Mouse (Mus musculus): Measurements from ENCODE around the gene Olfr732. TPM values are rescaled to one million over a fixed set of nuclear protein-coding genes. Genes with fewer than 3 reads are reported as not detected.

The Olfr732 gene
- polyA plus RNA-seq (2012; rRNA removed) = not detected in 2 replicates

- H3K27me3 ChIP-seq (ENCODE audit: control insufficient read depth, insufficient read depth, low read length) = no peaks in the 10 kb centered on the region
- no peaks in the 10 kb centered on the region for H3K4me1 ChIP-seq (ENCODE audit: control insufficient read depth, insufficient read depth, low read length)
- H3K27ac ChIP-seq (ENCODE audit: insufficient read depth, low read length) = no peak within 1 kb of the TSS
- no peak within 1 kb of the TSS for H3K4me3 ChIP-seq (replicated peaks; ENCODE audit: insufficient read depth, low read depth, low read length)
- DNase-seq = no peak
- 94% methylated on average over 1 of the region's 1 CpGs for WGBS
- no peak for TF ChIP-seq POLR2A (IDR thresholded peaks at IDR 0.05; ENCODE audit: borderline replicate concordance, insufficient read depth, low read length)
- TF ChIP-seq CTCF (IDR thresholded peaks at IDR 0.05; ENCODE audit: borderline replicate concordance, insufficient read depth, low read depth, low read length) = no peak
Measured at GRCm38 (mm10) chr14:50284106-50284505, at the start of gene Olfr732. Olfr732 (minus strand) TSS chr14:50284206.

DNA sequence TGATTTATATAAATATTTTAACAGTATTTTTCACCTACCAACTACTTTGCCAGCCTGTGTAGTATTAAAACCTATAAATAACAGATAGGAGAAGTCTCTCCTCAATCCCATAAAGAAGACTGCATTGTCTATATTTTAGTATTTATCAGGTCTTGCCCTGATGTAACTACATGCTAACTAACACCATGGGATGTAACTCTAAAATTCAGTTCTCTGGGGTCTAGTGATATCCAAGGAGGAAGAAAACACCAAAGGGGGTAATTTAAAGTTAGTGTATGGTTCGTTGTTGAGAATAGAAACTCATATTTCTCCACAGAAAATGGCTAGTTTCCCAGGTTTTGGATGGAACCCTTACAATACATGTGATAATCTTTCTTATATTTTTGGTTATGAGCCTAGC is 42.7 kb upstream of the Olfr732 start, which contains the start of gene Olfr734:
Gene Olfr734 (minus strand): TSS at position 101 of the 400 bp plus-strand sequence.
- no peaks in the 10 kb centered on the region for H3K4me1 ChIP-seq (ENCODE audit: control insufficient read depth, insufficient read depth, low read length)
- H3K27ac ChIP-seq (ENCODE audit: insufficient read depth, low read length) = no peak within 1 kb of the TSS
- no peak for DNase-seq
- H3K27me3 ChIP-seq (ENCODE audit: control insufficient read depth, insufficient read depth, low read length) = no peaks in the 10 kb centered on the region
- no peak for TF ChIP-seq POLR2A (IDR thresholded peaks at IDR 0.05; ENCODE audit: borderline replicate concordance, insufficient read depth, low read length)
- no peak for TF ChIP-seq CTCF (IDR thresholded peaks at IDR 0.05; ENCODE audit: borderline replicate concordance, insufficient read depth, low read depth, low read length)
- H3K4me3 ChIP-seq (replicated peaks; ENCODE audit: insufficient read depth, low read depth, low read length) = no peak within 1 kb of the TSS
- 55% methylated on average over 1 of the region's 1 CpGs for whole genome bisulfite sequencing

DNA sequence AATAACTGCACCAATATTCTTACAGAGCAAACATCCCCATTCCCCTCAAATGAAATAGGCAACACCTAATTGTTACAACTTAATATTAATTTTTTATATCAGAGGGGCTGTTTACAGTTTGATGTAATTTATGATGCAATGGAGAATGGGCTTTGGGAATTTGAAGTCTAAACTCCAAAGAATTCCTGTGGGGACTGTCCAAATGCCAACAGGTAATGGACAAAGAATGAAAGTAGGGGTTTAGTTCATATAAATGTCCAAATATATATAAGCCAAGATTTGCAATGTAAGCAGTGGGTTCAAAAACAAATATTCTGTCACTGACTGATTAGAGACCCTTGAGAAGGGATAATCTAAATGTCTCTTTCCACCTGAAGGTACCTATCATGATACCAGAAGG is 17.4 kb upstream of the Olfr732 start, which contains the start of gene Olfr733:
Gene Olfr733 (minus strand): TSS at position 101 of the 400 bp plus-strand sequence.
- no peak for TF ChIP-seq CTCF (IDR thresholded peaks at IDR 0.05; ENCODE audit: borderline replicate concordance, insufficient read depth, low read depth, low read length)
- no peak for TF ChIP-seq POLR2A (IDR thresholded peaks at IDR 0.05; ENCODE audit: borderline replicate concordance, insufficient read depth, low read length)
- no peaks in the 10 kb centered on the region for H3K4me1 ChIP-seq (ENCODE audit: control insufficient read depth, insufficient read depth, low read length)
- no peaks in the 10 kb centered on the region for H3K27me3 ChIP-seq (ENCODE audit: control insufficient read depth, insufficient read depth, low read length)
- no peak for DNase-seq
- no peak within 1 kb of the TSS for H3K4me3 ChIP-seq (replicated peaks; ENCODE audit: insufficient read depth, low read depth, low read length)
- H3K27ac ChIP-seq (ENCODE audit: insufficient read depth, low read length) = no peak within 1 kb of the TSS

DNA sequence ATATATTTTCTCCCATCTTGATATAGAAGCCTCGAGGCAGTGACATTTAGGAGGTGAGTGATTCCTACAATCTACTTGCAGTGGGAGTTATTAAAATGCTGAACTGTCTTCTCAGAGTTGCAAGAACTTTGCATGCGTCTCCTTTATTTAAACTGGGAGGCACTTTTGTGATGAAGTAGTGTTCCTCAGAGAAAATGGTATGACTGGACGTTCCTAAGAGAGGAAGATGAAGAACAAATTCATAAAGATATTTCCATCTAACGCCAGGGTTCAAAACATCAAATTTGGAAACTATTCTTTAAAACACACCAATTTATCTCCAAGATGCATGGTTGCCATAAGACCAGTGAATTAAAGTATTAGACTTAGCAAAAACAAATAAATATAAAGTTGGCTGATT is 42.2 kb downstream of the Olfr732 start, which contains the start of gene Olfr731:
Gene Olfr731 (minus strand): TSS at position 101 of the 400 bp plus-strand sequence.
- Histone ChIP-seq H3K27me3 (ENCODE audit: control insufficient read depth, insufficient read depth, low read length) (no peaks in the 10 kb centered on the region), H3K27ac (ENCODE audit: insufficient read depth, low read length) (no peak within 1 kb of the TSS), H3K4me3 (replicated peaks; ENCODE audit: insufficient read depth, low read depth, low read length) (no peak within 1 kb of the TSS), H3K4me1 (ENCODE audit: control insufficient read depth, insufficient read depth, low read length) (no peaks in the 10 kb centered on the region)
- no peak for TF ChIP-seq POLR2A (IDR thresholded peaks at IDR 0.05; ENCODE audit: borderline replicate concordance, insufficient read depth, low read length)
- no peak for TF ChIP-seq CTCF (IDR thresholded peaks at IDR 0.05; ENCODE audit: borderline replicate concordance, insufficient read depth, low read depth, low read length)
- no peak for DNase-seq
- 80% methylated on average over 4 of the region's 4 CpGs for WGBS

Other genes starting within 250 kb of the Olfr732 start
- not detected in 2 replicates for gene Olfr725, start 243.8 kb downstream of the Olfr732 start, polyA plus RNA-seq (2012; rRNA removed)
- not detected in 2 replicates for gene Olfr726, start 193.3 kb downstream of the Olfr732 start, polyA plus RNA-seq (2012; rRNA removed)
- gene Olfr727, start 161.0 kb downstream of the Olfr732 start, polyA plus RNA-seq (2012; rRNA removed) = not detected in 2 replicates
- gene Olfr728, start 141.5 kb downstream of the Olfr732 start, polyA plus RNA-seq (2012; rRNA removed) = not detected in 2 replicates
- not detected in 2 replicates for gene Olfr729, start 131.3 kb downstream of the Olfr732 start, polyA plus RNA-seq (2012; rRNA removed)
- not detected in 2 replicates for gene Olfr730, start 96.0 kb downstream of the Olfr732 start, polyA plus RNA-seq (2012; rRNA removed)
- not detected in 2 replicates for gene Olfr731, start 42.3 kb downstream of the Olfr732 start, polyA plus RNA-seq (2012; rRNA removed)
- gene Olfr733, start 17.3 kb upstream of the Olfr732 start, polyA plus RNA-seq (2012; rRNA removed) = not detected in 2 replicates
- gene Olfr734, start 42.6 kb upstream of the Olfr732 start, polyA plus RNA-seq (2012; rRNA removed) = not detected in 2 replicates
- gene Olfr735, start 64.7 kb upstream of the Olfr732 start, polyA plus RNA-seq (2012; rRNA removed) = not detected in 2 replicates
- not detected in 2 replicates for gene Tlr11, start 73.7 kb upstream of the Olfr732 start, polyA plus RNA-seq (2012; rRNA removed)
- not detected in 2 replicates for gene Olfr736, start 97.0 kb upstream of the Olfr732 start, polyA plus RNA-seq (2012; rRNA removed)
- not detected in 2 replicates for gene Olfr738, start 123.4 kb upstream of the Olfr732 start, polyA plus RNA-seq (2012; rRNA removed)
- gene Olfr739, start 134.4 kb upstream of the Olfr732 start, polyA plus RNA-seq (2012; rRNA removed) = not detected in 2 replicates
- gene Olfr740, start 161.3 kb upstream of the Olfr732 start, polyA plus RNA-seq (2012; rRNA removed) = not detected in 2 replicates
- gene Olfr741, start 188.5 kb upstream of the Olfr732 start, polyA plus RNA-seq (2012; rRNA removed) = not detected in 2 replicates
- gene Olfr742, start 219.4 kb upstream of the Olfr732 start, polyA plus RNA-seq (2012; rRNA removed) = not detected in 2 replicates
- gene Olfr743, start 237.6 kb upstream of the Olfr732 start, polyA plus RNA-seq (2012; rRNA removed) = not detected in 2 replicates

Measured in cerebellum, adult 2 months (tissue).